Mouse (Mus musculus) brain, adult 2 months (tissue): ENCODE measurements at regions not wholly inside any gene's neighbourhood (a gene's known extent, or its start where the extent isn't known, plus 50 kb on each side); places are given as distances from the start of the nearest gene placed in this dataset.

Experiments used
- DNase-seq: peaks from one replicate; pipeline ENCODE4 v3.0.0; 2011; ENCODE audit warnings: low read depth, low spot score

GRCm38 (mm10) chr6:147954967-147955830 is 91.9 kb upstream of the Far2 start:
- DNase-seq: peak; percentile 30

GRCm38 (mm10) chr6:147964739-147965138 is 82.3 kb upstream of the Far2 start:
- peak; percentile 12 for DNase-seq

- no peak for DNase-seq
Observed at GRCm38 (mm10) chr6:147970162-147970608, 76.9 kb upstream of the Far2 start.

GRCm38 (mm10) chr6:147972552-147972951 is 74.5 kb upstream of the Far2 start:
- DNase-seq: no peak

- no peak for DNase-seq
Observed at GRCm38 (mm10) chr6:147973059-147973458, 74.0 kb upstream of the Far2 start.

GRCm38 (mm10) chr6:147975917-147976316 is 71.1 kb upstream of the Far2 start:
- no peak for DNase-seq

GRCm38 (mm10) chr6:147989381-147989780 is 57.7 kb upstream of the Far2 start:
- no peak for DNase-seq
